13 mouse cellular contexts compared by ENCODE assay signal in genomic region chrX:161634342-161634741, GRCm38 (mm10).
A peak's percentile ranks its signal among the peaks of the same experiment; 100 is the strongest.
DNase-seq lines count a peak whose midpoint lies in the region; ATAC-seq and TF ChIP-seq lines count a peak whose summit lies in the region.
"Had no signal": no experiment of that assay in that cellular context is flagged by ENCODE, and none has a peak within 500 bp of the region (broad histone marks: within the 10 kb centered on the region; RNA-seq: fewer than 3 reads in every experiment).

No protein-coding gene starts in this region.

- ATAC-seq in lung, embryonic 14.5 days (ENCODE audit: insufficient read depth), result peak; percentile 66; the same call in 1 of the 2 replicates
- peak; percentile 96 for ATAC-seq in hindbrain, embryonic 16.5 days
- peak; percentile 89 for ATAC-seq in neural tube, embryonic 15.5 days (ENCODE audit: low FRiP score)

- H3K27me3 ChIP-seq in lung, embryonic 14.5 days (ENCODE audit: insufficient read depth, low read length), result no peaks in the 10 kb centered on the region
- no peaks in the 10 kb centered on the region; the same call in 1 of the 2 replicates for H3K27me3 ChIP-seq in hindbrain, embryonic 16.5 days (replicated peaks; ENCODE audit: control insufficient read depth, insufficient read depth, low read length)
- peaks cover 6% of the 10 kb centered on the region; the same call in 1 of the 2 replicates for H3K27me3 ChIP-seq in neural tube, embryonic 15.5 days (replicated peaks)

- TF ChIP-seq CTCF in lung, embryonic 14.5 days (IDR thresholded peaks at IDR 0.05; ENCODE audit: low read depth), result no peak

- H3K36me3 ChIP-seq in lung, embryonic 14.5 days (ENCODE audit: insufficient read depth), result no peaks in the 10 kb centered on the region
- H3K36me3 ChIP-seq in hindbrain, embryonic 16.5 days (ENCODE audit: control insufficient read depth, insufficient read depth, low read length), result no peaks in the 10 kb centered on the region
- H3K36me3 ChIP-seq in neural tube, embryonic 15.5 days, result no peaks in the 10 kb centered on the region

- no peak overlapping the region for H3K27ac ChIP-seq in lung, embryonic 14.5 days (ENCODE audit: low read depth)
- H3K27ac ChIP-seq in hindbrain, embryonic 16.5 days (ENCODE audit: low read depth, low read length), result no peak overlapping the region
- no peak overlapping the region for H3K27ac ChIP-seq in neural tube, embryonic 15.5 days (replicated peaks)
- H3K27ac ChIP-seq: layer of hippocampus, adult 2 months had no signal

- H3K4me1 ChIP-seq in lung, embryonic 14.5 days (ENCODE audit: insufficient read depth), result no peaks in the 10 kb centered on the region
- H3K4me1 ChIP-seq in hindbrain, embryonic 16.5 days (ENCODE audit: control insufficient read depth, insufficient read depth, low read depth, low read length), result no peaks in the 10 kb centered on the region
- H3K4me1 ChIP-seq in neural tube, embryonic 15.5 days, result 0 out of 2 replicates have a peak, but pooled peaks cover 2% of the 10 kb centered on the region

- no peak overlapping the region for H3K9ac ChIP-seq in lung, embryonic 14.5 days
- no peak overlapping the region for H3K9ac ChIP-seq in hindbrain, embryonic 16.5 days (ENCODE audit: low read depth, low read length)
- no peak overlapping the region for H3K9ac ChIP-seq in neural tube, embryonic 15.5 days (replicated peaks)

- DNase-seq in cerebellum, postnatal 14 days, result peak; percentile 3 to 4
- DNase-seq in cerebellum, postnatal 36 days, result no peak
- peak; percentile 1 for DNase-seq in lung, embryonic 14.5 days
- no peak for DNase-seq in lung, postnatal 25 days (ENCODE audit: low spot score)
- DNase-seq in T-cell, adult 2 months (ENCODE audit: low spot score), result no peak
- no peak for DNase-seq in ovary, postnatal 14 days (ENCODE audit: low spot score)
- DNase-seq: adrenal gland, postnatal 14 days; cerebellum, adult 8-10 months; gastrocnemius, postnatal 14 days; lung, postnatal 14 days had no signal

- WGBS in lung, embryonic 14.5 days, result 67% methylated on average over 2 of the region's 2 CpGs
- 86% methylated on average over 2 of the region's 2 CpGs for WGBS in hindbrain, embryonic 16.5 days
- 80% methylated on average over 2 of the region's 2 CpGs for WGBS in neural tube, embryonic 15.5 days

- H3K9me3 ChIP-seq in lung, embryonic 14.5 days (ENCODE audit: low read depth, low read length), result no peaks in the 10 kb centered on the region
- H3K9me3 ChIP-seq in hindbrain, embryonic 16.5 days (ENCODE audit: control insufficient read depth, low read length), result no peaks in the 10 kb centered on the region
- H3K9me3 ChIP-seq in neural tube, embryonic 15.5 days (replicated peaks), result no peaks in the 10 kb centered on the region

- H3K4me3 ChIP-seq in lung, embryonic 14.5 days (ENCODE audit: low read depth, low read length), result no peak overlapping the region
- H3K4me3 ChIP-seq in hindbrain, embryonic 16.5 days (ENCODE audit: low read length), result no peak overlapping the region
- H3K4me3 ChIP-seq in neural tube, embryonic 15.5 days (replicated peaks), result no peak overlapping the region
- H3K4me3 ChIP-seq: layer of hippocampus, adult 2 months had no signal

- H3K4me2 ChIP-seq in lung, embryonic 14.5 days, result no peak overlapping the region
- H3K4me2 ChIP-seq in hindbrain, embryonic 16.5 days (ENCODE audit: low read length), result no peak overlapping the region
- no peak overlapping the region for H3K4me2 ChIP-seq in neural tube, embryonic 15.5 days

Comparison
In these comparisons a context has a peak if more than half of its experiments do, and no peak if none do; other contexts are left out.
1. DNase-seq: peak in cerebellum, postnatal 14 days (2 of 2) and lung, embryonic 14.5 days (single experiment); none in cerebellum, postnatal 36 days (0 of 2), lung, postnatal 25 days (single experiment), T-cell, adult 2 months (single experiment) and ovary, postnatal 14 days (single experiment).
2. Peak in every context shown above with its lines, with median percentiles within 50 percentile points of each other: ATAC-seq.